Mouse (Mus musculus) spleen, adult 12 weeks (tissue): Measurements from ENCODE around the gene Epb41l1.

ENCODE experiments used
- DNase-seq: peaks from one replicate; pipeline ENCODE4 v3.0.0; 2022; ENCODE audit warnings: low spot score

Gene Epb41l1

DNA sequence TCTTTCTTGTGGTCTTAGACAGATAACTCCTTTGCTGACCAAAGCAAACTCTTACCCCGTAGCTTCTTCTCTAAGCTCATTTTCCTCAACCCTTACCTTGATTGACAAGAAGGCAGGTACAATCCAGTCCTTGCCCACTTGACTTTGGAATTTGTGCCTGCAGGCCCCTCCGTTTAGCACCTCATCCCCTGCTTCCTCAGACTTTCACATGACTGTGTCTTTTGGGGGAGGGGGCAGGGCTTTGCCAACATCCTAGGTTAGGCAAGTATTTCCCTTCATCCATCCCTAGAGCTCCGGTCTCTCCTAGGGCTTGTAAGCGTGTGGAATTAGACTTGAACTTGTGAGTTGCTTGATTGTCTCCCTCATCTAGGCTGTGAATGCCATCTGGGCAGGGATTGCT is 3.0 kb downstream of the Epb41l1 start:
- DNase-seq: no peak

DNA sequence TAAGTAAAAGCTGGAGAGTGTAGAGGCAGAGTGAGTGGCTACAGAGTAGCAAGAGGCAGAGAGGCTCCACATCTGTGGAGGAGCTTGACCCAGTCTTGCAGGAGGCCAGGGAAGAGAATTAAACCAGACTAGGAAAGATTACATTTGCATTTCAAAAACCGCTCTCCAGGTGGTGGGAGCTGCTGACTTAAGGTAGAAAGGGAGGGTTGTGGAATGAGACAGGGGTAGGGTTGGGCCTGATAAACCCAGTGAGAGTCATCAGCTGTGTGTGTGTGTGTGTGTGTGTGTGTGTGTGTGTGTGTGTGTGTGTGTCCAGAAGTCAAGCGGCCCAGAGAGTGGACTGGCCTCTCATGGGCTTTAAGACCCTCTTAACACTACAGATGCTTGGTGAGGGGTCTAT is 4.9 kb downstream of the Epb41l1 start:
- no peak for DNase-seq

DNA sequence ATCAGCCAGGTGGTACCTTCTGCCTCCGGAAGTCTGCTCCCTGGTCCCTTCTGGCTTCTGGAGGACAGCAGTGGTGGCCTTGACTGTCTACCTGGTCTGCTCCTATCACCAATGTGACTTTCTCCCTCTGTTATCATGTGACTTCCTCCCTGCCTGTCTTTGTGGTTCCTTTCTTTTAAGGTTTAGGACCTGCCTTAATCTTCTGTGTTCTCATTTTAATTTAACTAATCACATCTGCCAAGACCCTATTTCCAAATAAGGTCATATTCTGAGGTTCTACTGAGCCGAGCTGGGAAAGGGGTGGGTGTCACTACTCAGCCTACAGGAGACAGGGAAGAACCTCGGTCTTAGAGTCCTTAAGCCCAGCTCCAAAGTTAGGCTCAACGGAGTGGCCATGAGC is 5.4 kb downstream of the Epb41l1 start:
- no peak for DNase-seq

DNA sequence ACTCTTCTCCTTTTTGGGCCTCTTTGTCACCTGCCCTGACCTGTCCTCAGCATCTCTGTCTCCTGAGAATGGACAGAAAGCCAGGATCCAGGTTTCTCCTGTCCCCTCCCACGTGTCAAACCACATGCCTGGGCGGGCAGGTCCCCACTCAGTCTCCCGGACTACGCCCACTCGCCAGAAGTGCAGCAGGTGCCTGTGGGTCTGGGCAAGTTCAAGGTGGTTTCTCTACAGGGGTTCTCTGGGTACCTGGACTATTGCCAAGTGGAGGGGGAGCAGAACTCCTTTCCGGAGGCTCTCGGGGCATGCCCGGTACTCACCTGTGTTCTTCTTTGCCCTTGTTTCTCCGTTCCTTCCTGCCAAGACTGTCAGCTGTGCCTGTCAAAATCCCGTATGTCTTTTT is 9.1 kb downstream of the Epb41l1 start:
- no peak for DNase-seq

DNA sequence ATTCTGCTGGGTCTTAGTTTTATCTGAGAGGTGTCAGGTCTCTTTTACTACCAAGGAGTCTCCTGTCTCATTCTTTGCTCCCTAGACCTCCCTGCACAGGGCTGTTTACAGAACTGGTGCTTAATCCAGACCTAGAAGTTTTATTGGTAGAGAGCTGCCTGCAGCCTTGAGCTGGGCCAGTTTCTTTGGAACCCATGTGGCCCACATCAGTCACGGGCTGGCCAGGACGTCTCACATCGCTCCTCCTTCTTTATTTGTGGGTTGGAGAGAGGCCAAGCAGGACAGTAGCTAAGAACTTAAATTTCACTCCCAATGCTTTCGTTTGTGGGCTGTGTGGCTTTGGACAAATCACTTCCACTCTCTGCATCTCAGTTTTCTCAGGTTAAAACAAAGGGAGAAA is 9.6 kb downstream of the Epb41l1 start:
- DNase-seq: no peak

DNA sequence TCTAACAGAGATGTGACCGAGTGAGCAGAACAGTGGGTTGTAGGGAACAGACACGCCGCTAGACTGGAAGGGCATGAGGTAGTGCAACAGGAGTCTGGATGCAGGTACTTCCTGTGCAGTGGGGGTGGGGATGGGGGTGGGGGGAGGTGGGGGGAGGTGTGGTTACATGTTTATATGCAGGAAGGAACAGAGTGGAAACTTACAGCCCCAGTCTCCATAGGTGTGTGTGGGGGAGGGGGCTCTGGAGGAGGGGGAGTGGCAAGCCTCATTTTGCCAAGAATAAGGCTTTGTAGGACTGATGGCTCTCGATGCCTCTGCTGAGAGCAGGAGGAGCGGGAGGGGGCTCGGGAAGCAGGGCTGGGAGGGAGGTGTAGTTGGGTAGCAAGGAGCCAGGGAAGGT is 10.7 kb downstream of the Epb41l1 start:
- DNase-seq: no peak

DNA sequence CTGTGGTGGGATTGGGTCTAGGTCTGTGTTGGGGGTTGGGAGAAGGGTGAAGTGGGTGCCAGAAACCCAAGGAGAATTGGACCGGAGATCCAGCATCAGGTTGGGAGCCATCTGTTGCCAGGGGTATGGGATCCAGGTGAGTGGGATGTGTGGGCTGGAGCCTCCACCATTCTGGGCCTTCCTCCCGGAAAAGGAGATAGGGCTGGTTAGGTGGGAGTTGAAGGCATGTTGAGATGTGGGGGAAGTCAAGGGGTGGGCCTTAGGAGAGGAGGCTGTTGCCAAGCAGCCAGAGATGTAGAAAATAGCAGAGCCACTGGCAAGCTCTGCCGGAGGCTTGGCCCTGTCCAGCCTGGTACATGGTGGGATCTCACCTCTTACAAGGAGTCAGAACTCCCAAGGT is 11.4 kb downstream of the Epb41l1 start:
- DNase-seq: no peak

DNA sequence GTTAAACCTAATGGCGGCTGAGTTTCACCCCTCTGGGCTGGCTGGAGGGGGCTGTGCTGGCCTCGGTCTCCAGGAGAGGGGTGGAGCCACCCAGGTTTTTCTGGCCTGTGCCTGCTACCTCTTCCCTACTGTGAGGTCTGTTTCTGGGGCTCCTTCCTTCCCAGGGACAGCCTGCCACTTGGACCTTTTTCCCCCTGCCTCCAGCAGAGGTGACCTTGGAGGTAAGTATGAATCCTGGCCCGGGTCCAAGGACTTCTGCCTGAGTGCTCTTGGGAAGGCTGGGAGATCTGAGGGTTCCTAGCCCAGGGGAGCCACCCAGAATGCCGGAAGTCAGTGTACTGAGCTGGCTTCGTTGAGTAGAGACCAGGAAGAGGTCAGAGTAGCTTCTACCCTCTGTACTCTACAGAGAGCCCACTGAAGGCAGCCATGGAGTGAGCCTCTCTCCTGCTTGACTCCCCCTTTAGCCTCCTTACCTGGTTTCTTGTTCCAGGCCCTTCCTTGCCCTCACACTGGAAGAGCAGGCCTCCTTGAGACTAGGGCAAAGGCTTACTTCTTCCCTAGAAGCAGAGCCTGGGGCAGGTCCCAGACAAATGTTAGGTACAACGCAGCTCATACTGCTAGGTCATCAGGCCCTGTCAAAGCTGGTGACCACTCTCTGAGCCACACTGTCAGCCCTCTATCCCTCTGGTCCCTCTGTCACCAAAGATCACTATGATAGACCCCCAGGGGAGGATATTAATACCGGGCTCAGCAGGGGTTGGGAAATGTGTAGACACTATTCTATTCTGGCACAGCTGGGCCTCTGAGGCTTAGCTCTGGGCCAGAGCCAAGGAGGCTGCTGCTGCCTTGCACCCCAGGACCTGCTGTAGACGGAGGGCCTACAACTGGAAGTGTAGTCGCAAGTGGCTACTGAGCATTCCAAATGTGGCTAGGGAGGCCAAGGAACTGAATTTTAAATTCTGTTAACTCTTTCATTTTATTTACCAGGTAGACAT is 12.5 kb downstream of the Epb41l1 start:
- DNase-seq: no peak

DNA sequence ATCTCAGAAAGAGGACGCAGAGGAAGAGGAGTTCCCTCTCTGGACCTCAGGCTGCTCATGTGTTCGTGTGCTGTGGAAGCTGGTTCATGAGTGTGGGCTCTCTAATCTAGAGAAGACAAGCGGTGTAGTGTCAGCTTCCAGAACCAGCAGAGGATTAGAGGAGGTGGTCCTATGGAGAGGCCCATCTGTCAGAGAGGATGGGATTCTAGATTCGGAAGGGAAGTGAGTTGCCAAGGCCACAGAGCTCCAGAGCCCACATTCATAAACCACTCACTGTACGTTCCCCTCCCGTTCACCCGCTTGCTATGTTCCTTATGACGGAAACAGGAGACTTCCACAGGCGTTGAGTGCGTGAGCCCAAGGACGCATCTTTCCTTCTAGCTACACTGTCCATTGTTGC is 16.9 kb downstream of the Epb41l1 start:
- DNase-seq: no peak

DNA sequence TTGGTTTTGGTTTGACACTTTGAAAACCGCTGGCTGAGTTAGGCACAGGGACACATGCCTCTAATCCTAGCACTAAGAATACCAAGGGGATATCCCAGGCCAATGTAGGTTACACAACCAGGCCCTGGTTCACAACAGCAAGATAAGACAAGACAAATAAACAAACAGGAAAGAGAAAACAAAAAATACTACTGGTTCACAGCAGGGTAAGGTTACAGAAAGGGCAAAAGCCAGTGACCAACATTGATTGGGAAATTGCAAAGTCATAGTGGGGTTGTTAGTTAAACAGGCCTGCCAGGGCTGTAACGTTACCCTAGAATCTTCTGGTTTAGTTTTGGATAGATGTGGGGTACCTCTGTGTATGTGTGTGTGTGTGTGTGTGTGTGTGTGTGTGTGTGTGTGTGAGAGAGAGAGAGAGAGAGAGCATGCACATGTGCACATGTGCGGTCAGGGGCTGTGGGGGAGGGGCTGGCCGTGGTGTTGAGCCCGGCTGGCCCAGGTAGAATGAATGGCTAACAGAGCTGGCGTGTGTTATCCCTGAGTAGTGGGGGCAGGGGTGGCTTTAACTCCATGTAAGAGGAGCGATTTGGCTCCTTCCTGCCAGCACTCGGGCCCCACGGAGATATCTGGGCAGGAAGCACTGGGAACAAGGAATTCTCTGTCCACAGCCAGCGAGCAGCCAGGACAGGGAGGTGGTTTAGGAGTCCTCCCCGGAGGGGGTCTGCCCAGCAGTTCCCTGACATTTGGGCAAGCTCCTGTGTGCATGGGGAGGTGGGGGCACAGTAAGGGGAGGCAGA is 19.2 kb downstream of the Epb41l1 start:
- DNase-seq: no peak

DNA sequence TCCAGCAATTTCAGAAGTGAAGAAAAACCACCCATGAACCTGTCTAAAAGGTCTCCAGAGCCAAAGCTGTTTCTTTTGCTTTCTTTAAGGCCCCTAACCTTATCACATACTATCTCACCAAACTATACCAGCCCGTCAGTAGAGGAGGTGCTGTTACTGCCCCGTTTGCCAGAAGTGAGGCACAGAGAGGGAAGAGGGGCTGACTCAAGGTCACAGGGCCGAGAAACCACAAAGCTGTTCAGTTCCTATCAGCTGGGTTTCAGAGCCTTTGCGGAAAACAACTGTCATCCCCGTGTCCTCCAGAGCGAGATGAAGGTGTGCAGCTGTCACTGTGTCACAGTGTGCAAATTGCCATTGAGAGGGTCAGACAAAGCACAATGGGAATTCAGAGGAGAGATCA is 21.2 kb downstream of the Epb41l1 start:
- no peak for DNase-seq

DNA sequence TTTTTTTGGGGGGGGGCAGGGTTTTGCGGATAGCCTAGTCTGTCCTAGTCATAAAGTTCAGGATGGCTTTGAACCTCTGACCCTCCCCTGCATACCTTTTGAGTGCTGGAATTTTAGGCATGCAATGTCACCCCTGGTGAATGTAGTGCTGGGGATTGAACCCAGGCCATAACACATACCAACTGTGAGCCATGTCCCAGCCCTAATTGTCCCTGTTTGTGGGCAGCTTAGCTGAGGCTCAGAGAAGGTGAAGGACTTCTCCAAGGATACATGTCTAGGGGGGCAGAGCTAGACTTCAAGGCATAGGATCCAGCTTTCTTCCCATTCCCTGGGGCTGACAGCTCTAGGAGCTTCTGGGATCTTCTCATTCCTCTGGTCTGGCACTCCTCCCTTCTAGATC is 22.6 kb downstream of the Epb41l1 start:
- no peak for DNase-seq

DNA sequence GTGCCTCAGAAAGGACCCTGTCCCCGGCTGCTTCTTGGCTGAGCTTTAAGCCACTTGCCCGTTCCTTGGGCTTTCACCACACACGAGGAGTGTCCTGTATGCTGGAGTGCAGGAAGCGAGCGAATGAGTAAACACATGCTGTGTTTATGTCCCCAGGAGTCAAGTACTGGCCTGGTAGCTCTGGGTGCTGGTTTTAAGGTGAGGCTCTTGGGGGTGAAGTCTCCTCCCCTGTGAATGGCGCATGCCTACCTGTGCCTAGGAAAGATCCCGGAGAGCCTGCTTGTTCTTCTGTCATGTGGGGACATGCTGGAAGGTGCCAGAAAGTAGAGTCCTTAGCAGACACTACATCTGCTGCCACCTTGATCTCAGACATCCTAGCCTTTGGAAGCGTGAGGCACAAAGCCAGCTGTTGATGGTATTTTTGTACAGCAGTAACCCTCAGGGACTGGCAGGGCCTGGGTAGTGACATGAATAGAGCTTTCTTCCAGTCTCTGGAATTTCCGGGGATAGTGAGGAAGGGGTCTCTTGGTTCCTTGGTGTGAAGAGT is 25.9 kb downstream of the Epb41l1 start:
- no peak for DNase-seq

DNA sequence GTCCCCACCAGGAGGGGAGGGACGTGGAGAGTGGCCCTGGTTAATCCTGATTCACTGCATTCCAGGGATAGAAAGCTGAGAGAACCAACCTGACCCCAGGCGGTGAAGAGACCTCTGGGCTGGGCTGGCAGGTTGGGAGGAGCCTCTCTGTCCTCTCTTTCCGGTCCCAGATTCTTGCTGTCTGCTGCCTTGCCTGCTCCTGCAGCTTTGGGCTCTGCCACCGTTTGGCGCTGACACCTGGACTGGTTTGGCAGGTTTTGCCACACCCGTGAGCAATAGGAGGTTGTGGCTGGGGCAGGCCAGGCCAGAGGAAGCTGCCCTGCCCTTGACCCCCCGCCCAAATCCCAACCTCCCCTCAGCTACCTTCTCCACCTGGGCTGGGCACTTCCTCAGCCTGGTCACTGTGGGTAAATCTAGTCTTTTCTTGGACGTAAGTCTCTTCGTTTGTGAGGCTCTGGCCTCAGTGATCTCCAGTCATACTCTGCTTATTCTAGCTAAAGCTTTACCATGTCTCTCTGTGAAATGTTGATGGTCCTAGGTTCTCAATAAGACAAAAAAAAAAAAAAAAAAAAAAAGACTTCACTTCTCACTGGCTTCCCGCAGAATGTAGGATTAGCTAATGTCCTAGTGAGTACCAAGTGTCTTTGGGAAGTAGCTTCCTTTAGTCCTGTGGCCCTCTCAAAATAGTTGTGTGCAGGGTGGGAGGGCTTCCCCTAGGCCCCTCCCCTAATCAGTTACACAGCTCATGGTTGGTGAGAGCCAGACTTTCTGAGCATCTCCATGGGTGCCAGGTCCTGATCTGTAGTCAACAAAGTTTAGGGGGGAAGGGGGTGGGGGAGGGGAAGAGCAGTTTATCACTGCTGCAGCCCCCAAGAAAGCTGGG is 26.9 kb downstream of the Epb41l1 start:
- no peak for DNase-seq

DNA sequence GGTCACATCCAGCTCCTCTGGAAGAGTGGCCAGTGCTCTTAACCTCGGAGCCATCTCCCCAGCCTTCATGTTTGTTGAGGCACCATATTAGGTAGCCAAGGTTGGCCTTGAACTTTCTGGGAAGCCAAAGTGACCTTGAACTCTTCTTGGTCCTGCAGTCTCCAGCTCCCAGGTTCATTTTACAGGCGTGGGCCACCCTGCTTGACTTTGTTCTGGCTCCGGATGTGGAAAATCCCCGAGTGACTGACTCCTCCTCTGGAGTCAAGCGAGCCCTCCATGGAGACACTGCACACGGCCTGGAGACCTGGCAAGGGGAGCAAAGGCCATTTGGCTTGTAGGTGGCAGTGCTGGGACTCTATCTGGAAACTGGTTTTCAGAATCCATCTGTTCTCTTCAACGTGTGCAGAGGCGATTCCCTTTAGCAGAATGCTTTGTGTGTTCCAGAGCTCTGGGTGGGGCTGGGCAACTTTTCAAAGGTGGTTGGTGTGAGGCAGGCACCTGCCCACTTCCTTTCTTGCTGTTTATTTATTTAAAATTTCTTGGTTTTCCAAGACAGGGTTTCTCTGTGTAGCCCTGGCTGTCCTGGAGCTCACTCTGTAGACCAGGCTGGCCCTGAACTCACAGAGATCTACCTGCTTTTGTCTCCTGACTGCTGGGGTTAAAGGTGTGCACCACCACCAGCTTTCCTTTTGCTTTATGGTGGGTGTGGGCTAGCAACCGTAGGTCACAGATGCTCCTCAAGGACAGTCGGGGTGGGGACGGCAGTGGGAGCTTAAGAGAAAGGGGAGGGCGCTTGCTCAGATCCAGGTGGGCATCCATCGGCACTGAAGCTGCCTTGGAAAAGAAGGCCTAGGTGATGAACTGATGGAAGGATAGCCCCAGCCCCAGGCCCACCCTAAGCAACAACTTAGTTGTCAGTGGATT is 30.8 kb downstream of the Epb41l1 start:
- DNase-seq: no peak

DNA sequence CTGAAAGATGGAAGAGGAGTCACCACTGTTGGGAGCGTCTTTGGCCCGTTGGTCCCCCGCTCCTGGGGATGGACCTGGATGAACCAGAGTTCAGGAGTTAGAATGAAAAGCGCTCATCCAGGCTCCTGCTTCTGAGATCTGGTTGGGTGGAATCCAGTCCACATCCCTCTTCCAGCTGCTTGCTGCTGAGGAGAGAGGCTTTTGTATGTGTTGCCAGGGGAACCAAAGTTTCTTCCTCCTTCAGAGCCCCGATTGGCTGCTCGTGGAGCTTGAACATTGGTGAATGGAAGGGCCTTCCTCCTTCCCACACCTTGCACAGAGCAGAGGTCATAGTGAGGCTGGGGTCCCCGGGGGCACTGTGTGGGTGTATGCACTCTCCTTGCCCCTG is 31.4 kb downstream of the Epb41l1 start:
- no peak for DNase-seq

DNA sequence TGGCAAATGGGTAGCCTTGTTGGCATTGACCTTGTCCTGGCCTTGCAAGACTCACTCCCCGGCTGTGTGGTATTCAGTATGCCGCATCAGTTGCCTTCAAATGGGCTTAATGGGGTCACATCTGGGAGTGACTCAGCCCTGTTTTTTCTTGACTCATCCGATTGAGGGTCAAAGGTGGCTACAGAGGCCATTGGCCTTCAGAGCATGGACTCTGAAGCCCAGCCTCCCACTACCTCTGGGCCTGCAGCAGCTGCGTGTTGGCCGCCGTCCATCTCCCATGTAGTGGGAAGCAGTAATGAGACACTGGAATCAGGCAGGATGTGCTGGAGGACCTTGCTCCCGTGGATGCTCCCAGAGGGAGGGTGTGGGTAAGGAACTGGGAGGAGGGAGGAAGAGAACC is 33.1 kb downstream of the Epb41l1 start:
- DNase-seq: no peak

DNA sequence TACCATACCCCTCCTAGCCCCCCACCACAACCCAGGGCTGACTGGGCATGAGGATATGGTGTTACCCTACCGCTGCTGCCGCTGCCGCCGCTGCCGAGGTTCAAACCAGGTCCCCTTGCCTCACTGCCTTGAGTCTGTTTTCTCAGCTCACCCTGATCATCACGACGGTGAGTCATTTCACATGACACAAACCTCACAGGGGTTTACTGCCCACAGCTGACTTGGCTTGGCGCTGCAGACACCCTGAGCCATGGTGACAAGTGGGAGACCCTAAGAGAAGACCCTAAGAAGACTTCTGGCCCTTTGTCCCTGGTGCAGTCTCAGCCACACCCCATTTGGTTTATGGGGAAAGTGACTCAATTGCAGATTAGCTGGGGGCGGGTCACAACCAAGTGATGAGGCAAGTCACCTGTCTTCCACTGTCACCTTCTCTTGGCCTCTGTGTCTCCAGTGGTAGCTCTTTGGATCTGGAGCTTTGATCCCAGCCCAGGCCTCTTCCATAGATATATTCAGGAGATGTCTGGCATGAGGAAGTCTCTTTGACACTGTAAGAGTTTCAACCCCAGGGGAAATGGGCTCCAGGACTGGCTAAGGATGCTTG is 34.9 kb downstream of the Epb41l1 start:
- no peak for DNase-seq

DNA sequence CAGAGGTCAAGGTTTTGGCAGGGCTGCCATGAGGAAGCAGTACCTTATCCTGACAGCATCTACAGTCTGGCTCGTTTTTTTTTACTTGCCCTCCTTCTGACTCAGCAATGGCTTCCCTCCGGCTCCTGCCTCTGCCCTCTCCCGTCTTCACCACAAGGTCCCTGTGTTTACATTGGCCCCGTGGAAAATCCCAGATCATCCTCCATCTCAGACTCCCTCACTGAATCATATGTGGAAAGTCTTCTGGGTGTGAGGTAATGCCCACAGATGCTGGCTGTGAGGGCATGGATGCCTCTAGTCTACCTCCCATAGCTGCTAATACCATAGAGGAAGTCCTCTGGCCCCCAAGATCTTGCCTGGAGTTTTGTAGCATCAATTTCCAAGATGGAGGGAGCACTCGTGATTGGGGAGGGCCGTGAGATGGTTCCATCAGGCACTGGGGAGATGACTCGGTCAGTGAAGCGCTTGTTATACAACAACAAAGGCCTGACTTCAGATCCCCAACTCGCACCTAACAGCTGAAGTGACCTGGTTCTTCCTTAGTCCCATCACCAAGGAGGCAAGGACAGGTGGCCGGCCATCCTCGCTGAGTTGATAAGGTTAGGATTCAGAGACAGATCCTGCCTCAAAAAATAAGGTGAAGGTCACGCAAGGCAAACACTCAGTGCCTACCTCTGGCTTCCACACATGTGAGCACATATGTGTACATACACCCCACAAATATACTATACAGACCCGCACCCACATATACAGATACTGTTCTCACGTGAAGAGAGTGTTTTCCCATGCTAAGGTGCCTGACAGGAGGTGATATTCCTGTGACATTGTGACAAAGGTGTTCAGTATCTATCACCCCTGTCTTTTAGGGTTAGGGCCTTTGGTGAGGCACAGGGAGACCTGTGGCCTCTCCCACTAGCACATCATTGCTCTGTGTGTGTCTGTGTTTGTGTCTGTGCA is 36.0 kb downstream of the Epb41l1 start:
- DNase-seq: no peak
